Mouse (Mus musculus): Measurements from ENCODE around the gene Notch1. TPM values are rescaled to one million over a fixed set of nuclear protein-coding genes. Genes with fewer than 3 reads are reported as not detected.
A peak's percentile ranks its signal among the peaks of the same experiment; 100 is the strongest.

Notch1 gene
- polyA plus RNA-seq, 1 experiment from 2014 or later = 20.8 TPM

GRCm38 (mm10) chr2:26506746-26507280, 9.7 kb downstream of the Notch1 start:
- no peak for ATAC-seq (ENCODE audit: low read depth)
- H3K36me3 ChIP-seq (ENCODE audit: control insufficient read depth, insufficient read depth, low read length) = no peaks in the 10 kb centered on the region
- H3K27me3 ChIP-seq (ENCODE audit: control insufficient read depth, insufficient read depth, low read length) = peaks cover 3% of the 10 kb centered on the region; the same call in 1 of the 2 replicates
- WGBS = 89% methylated on average over 3 of the region's 3 CpGs
- H3K27ac ChIP-seq (ENCODE audit: low read depth, low read length) = peak overlapping the region; percentile 36; the same call in 1 of the 2 replicates
- H3K9me3 ChIP-seq (ENCODE audit: control insufficient read depth, low read length) = no peaks in the 10 kb centered on the region
- no peak overlapping the region for H3K4me3 ChIP-seq (ENCODE audit: low read depth, low read length)
- H3K4me2 ChIP-seq (ENCODE audit: low read depth, low read length) = no peak overlapping the region
- H3K4me1 ChIP-seq (ENCODE audit: control insufficient read depth, insufficient read depth, low read length) = peaks cover 22% of the 10 kb centered on the region
- no peak overlapping the region for H3K9ac ChIP-seq (replicated peaks; ENCODE audit: low read depth, low read length)

DNA sequence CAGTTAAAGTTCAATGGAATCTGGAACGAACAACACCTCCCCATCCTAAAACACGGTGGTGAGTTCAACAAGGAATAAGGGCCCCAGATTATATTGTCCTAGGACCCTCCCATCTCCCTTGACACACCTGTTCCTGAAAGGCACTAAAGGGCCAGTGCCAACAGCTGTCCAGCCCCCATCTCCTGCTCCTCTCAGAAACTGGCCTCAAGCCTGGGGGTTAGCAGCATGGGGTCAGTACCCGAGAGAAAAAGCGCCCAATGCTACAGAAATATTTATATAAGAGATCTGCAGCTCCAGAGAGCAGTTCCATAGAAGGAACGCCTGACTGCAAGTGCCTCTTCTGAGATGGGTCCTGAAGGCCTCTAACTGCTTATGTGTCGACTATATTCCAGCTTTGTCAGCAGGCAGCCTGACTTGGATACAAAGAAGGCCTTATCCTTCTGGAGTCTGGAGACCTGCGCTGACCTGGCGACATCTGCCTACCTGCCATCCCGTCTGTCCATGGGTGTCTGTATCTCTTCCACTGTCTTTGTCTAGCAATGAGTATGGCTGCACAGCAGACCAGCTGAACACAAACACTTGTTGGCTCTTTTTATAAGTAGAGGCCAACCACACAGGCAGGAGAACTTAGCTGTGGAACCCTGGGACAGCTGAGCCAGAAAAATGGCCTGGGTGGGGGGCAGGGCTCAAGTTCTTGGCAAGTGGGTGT, 11.5 kb downstream of the Notch1 start:
- Histone ChIP-seq H3K27me3 (ENCODE audit: control insufficient read depth, insufficient read depth, low read length) (peaks cover 3% of the 10 kb centered on the region; the same call in 1 of the 2 replicates), H3K36me3 (ENCODE audit: control insufficient read depth, insufficient read depth, low read length) (no peaks in the 10 kb centered on the region), H3K4me3 (ENCODE audit: low read depth, low read length) (no peak overlapping the region), H3K27ac (ENCODE audit: low read depth, low read length) (no peak overlapping the region), H3K9ac (replicated peaks; ENCODE audit: low read depth, low read length) (no peak overlapping the region), H3K4me1 (ENCODE audit: control insufficient read depth, insufficient read depth, low read length) (peaks cover 39% of the 10 kb centered on the region), H3K4me2 (ENCODE audit: low read depth, low read length) (peak overlapping the region; percentile 76; the same call in 1 of the 2 replicates), H3K9me3 (ENCODE audit: control insufficient read depth, low read length) (no peaks in the 10 kb centered on the region)
- WGBS = 58% methylated on average over 9 of the region's 9 CpGs
- ATAC-seq (ENCODE audit: low read depth) = no peak

DNA sequence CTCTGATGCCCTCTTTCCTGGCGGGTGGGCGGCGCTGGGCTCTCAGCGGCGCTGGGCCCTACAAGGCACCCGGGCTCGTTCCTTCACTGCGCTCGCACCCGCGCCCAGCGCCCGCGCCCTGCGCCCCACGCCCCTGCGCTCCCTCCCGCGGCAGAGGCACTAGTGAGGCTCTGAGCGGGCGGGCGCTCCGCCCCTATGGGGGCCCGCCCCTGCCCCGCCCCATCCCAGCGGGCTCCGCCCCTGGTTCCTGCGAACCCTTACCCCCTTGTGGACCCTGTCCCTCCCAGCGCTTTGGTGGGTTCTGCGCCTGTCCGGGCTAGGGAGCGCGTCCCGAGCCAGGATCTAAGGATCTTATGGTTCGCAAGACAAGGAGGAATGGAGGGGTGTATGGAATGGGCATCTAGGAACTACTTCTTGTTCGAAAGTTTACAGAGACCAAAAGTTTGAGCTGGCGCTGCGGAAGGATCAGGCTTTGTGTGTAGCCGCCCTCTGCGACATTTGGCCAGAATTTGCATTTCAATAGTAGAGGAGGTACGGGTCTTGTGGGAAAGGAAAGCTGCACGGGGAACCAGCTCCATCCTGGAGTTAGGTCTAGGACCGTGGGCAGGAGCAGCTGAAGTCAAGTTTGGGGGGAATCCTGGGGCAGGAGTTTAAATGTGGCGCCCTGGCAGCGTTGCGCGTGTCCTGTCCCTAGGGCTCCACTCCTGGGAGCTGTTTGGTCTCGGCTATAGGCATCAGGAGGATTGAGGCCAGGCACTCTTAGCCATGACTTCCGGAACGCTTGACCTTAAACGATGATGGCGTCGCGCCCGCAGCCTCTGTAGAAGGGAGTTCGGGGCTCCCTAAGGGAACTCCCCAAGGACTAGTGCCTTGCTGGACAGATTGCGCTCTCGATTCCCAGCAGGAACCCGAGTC, 12.5 kb downstream of the Notch1 start:
- H3K36me3 ChIP-seq (ENCODE audit: control insufficient read depth, insufficient read depth, low read length) = no peaks in the 10 kb centered on the region
- WGBS = under 1% methylated on average over 57 of the region's 59 CpGs
- H3K4me1 ChIP-seq (ENCODE audit: control insufficient read depth, insufficient read depth, low read length) = peaks cover 49% of the 10 kb centered on the region

DNA sequence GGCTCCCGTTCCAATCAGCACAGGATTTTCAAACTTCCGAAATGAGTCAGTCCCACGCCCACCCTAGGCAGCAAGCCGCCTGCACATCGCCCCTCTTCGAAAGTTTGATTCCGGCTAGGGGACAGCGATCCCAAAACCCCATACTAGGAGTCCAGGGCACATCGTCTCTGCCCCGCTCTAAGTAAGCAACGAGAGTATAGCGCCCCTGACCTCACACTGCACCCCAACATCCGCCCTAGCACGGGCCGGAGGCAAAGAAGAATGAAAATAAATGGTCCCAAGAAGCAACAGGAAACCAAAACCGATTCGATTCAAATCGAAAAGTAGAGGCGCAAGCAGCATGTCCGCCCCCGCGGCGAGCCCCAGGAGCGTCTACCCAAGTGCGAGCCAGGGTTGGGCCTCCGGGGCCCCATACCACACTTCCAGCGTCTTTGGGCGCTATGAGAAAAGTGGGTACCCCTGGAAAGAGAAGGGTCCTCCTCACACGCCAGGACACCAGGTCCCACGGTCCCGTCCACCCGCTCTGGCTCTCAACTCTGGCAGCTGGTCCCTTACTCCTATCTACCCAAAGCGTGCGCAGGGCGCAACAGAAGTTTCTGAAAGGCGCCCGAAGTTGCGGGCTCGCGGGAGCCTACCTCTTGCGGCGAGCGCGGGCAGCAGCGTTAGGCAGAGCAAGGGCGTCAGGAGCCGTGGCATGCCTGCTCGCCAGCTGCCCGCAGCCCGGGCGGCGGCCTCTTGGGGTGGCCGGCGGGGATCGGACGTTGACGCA, 13.4 kb downstream of the Notch1 start:
- Histone ChIP-seq H3K9me3 (ENCODE audit: control insufficient read depth, low read length) (no peaks in the 10 kb centered on the region), H3K27ac (ENCODE audit: low read depth, low read length) (peak overlapping the region; percentile 82), H3K4me2 (ENCODE audit: low read depth, low read length) (peak overlapping the region; percentile 76), H3K36me3 (ENCODE audit: control insufficient read depth, insufficient read depth, low read length) (no peaks in the 10 kb centered on the region), H3K27me3 (ENCODE audit: control insufficient read depth, insufficient read depth, low read length) (peaks cover 3% of the 10 kb centered on the region; the same call in 1 of the 2 replicates), H3K9ac (replicated peaks; ENCODE audit: low read depth, low read length) (peak overlapping the region; percentile 48), H3K4me3 (ENCODE audit: low read depth, low read length) (peak overlapping the region; percentile 53), H3K4me1 (ENCODE audit: control insufficient read depth, insufficient read depth, low read length) (peaks cover 57% of the 10 kb centered on the region)
- WGBS = under 1% methylated on average over 54 of the region's 57 CpGs
- no peak for ATAC-seq (ENCODE audit: low read depth)

More for the DNA sequence above, 12.5 kb downstream of the Notch1 start:
- Histone ChIP-seq H3K27ac (ENCODE audit: low read depth, low read length) (peak overlapping the region; percentile 82), H3K9me3 (ENCODE audit: control insufficient read depth, low read length) (no peaks in the 10 kb centered on the region), H3K9ac (replicated peaks; ENCODE audit: low read depth, low read length) (peak overlapping the region; percentile 48), H3K4me3 (ENCODE audit: low read depth, low read length) (peak overlapping the region; percentile 53), H3K27me3 (ENCODE audit: control insufficient read depth, insufficient read depth, low read length) (peaks cover 3% of the 10 kb centered on the region; the same call in 1 of the 2 replicates), H3K4me2 (ENCODE audit: low read depth, low read length) (peak overlapping the region; percentile 76)
- peak; percentile 52; the same call in 1 of the 2 replicates for ATAC-seq (ENCODE audit: low read depth)

DNA sequence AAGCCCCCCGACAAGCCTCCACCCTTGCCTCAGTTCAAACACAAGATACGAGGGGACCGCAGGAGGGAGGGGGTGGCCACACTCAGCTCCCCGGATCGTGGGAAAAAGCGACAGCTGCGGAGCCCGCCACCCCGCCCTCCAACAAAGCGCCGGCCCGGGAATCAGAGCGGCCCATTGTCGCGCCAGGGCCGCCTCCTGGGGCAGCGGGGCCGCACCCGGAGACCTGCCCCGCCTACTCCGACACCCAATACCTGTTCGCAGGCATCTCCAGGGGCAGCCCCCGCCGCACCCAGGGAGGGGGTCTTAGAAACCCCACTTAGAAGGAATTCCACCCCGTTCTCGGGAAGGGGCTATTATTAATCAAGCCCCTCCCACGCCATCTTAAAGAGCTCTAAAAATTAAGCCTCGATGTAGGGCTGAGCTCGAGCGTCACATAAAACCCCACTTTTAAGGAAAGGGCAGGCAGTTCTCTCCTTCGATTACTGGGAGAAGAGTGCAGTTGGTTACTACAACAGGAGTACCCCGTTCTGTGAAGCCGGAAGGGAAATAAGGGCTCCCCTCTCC, 14.1 kb downstream of the Notch1 start:
- peak overlapping the region; percentile 76 for H3K4me2 ChIP-seq (ENCODE audit: low read depth, low read length)
- H3K27me3 ChIP-seq (ENCODE audit: control insufficient read depth, insufficient read depth, low read length) = peaks cover 3% of the 10 kb centered on the region; the same call in 1 of the 2 replicates
- peak overlapping the region; percentile 82 for H3K27ac ChIP-seq (ENCODE audit: low read depth, low read length)
- peak; percentile 16; the same call in 1 of the 2 replicates for ATAC-seq (ENCODE audit: low read depth)
- H3K9ac ChIP-seq (replicated peaks; ENCODE audit: low read depth, low read length) = peak overlapping the region; percentile 48
- under 1% methylated on average over 33 of the region's 33 CpGs for WGBS
- H3K4me1 ChIP-seq (ENCODE audit: control insufficient read depth, insufficient read depth, low read length) = peaks cover 64% of the 10 kb centered on the region
- H3K4me3 ChIP-seq (ENCODE audit: low read depth, low read length) = peak overlapping the region; percentile 53
- no peaks in the 10 kb centered on the region for H3K36me3 ChIP-seq (ENCODE audit: control insufficient read depth, insufficient read depth, low read length)
- H3K9me3 ChIP-seq (ENCODE audit: control insufficient read depth, low read length) = no peaks in the 10 kb centered on the region

- Histone ChIP-seq H3K27ac (ENCODE audit: low read depth, low read length) (peak overlapping the region; percentile 82), H3K27me3 (ENCODE audit: control insufficient read depth, insufficient read depth, low read length) (peaks cover 3% of the 10 kb centered on the region; the same call in 1 of the 2 replicates), H3K36me3 (ENCODE audit: control insufficient read depth, insufficient read depth, low read length) (no peaks in the 10 kb centered on the region), H3K9ac (replicated peaks; ENCODE audit: low read depth, low read length) (peak overlapping the region; percentile 48), H3K4me1 (ENCODE audit: control insufficient read depth, insufficient read depth, low read length) (peaks cover 69% of the 10 kb centered on the region), H3K4me2 (ENCODE audit: low read depth, low read length) (peak overlapping the region; percentile 76), H3K4me3 (ENCODE audit: low read depth, low read length) (peak overlapping the region; percentile 53), H3K9me3 (ENCODE audit: control insufficient read depth, low read length) (no peaks in the 10 kb centered on the region)
- WGBS = under 1% methylated on average over 15 of the region's 15 CpGs
- ATAC-seq (ENCODE audit: low read depth) = peak; percentile 23; the same call in 1 of the 2 replicates
Observed at GRCm38 (mm10) chr2:26501651-26502141, 14.8 kb downstream of the Notch1 start.

- ATAC-seq (ENCODE audit: low read depth) = peak; percentile 87
- Histone ChIP-seq H3K4me3 (ENCODE audit: low read depth, low read length) (peak overlapping the region; percentile 53; the same call in 1 of the 2 replicates), H3K9me3 (ENCODE audit: control insufficient read depth, low read length) (no peaks in the 10 kb centered on the region), H3K9ac (replicated peaks; ENCODE audit: low read depth, low read length) (no peak overlapping the region), H3K27me3 (ENCODE audit: control insufficient read depth, insufficient read depth, low read length) (peaks cover 3% of the 10 kb centered on the region; the same call in 1 of the 2 replicates), H3K4me1 (ENCODE audit: control insufficient read depth, insufficient read depth, low read length) (peaks cover 76% of the 10 kb centered on the region), H3K27ac (ENCODE audit: low read depth, low read length) (peak overlapping the region; percentile 82), H3K36me3 (ENCODE audit: control insufficient read depth, insufficient read depth, low read length) (no peaks in the 10 kb centered on the region), H3K4me2 (ENCODE audit: low read depth, low read length) (peak overlapping the region; percentile 76)
- 4% methylated on average over 14 of the region's 14 CpGs for WGBS
Observed at GRCm38 (mm10) chr2:26500599-26501370, 15.7 kb downstream of the Notch1 start.
